Mouse (Mus musculus) neural tube, embryonic 11.5 days (tissue): ENCODE measurements around the gene Plekha5. TPM values are rescaled to one million over a fixed set of nuclear protein-coding genes. Genes with fewer than 3 reads are reported as not detected.

Source experiments
- ATAC-seq: fragments of 200-750 bp; cut with Nextera tagmentation; 2 replicates; pipeline ENCODE4 v1.8.0; 2017; ENCODE audit warnings: moderate number of reproducible peaks, mild to moderate bottlenecking, moderate TSS enrichment, moderate library complexity; ENCODE audit not compliant: insufficient read depth, low FRiP score, low TSS enrichment
- DNase-seq: peaks from one replicate; pipeline ENCODE4 v3.0.0-alpha.2; 2015; ENCODE audit warnings: low spot score
- H3K27ac ChIP-seq: fragments of 300-500 bp; sonication (generic); 2 replicates; pipeline ENCODE4 v1.5.1; 2014; ENCODE audit warnings: low read depth, mild to moderate bottlenecking, low read length
- H3K27me3 ChIP-seq: fragments of 300-500 bp; sonication (generic); 2 replicates; pipeline ENCODE4 v1.6.1; 2014; ENCODE audit warnings: mild to moderate bottlenecking, low read length, mixed read lengths; ENCODE audit not compliant: control insufficient read depth, insufficient read depth
- H3K36me3 ChIP-seq: fragments of 300-500 bp; sonication (generic); 2 replicates; pipeline ENCODE4 v1.6.1; 2014; ENCODE audit warnings: mild to moderate bottlenecking, low read length, moderate library complexity, mixed read lengths; ENCODE audit not compliant: control insufficient read depth, insufficient read depth
- H3K4me1 ChIP-seq: fragments of 300-500 bp; sonication (generic); 2 replicates; pipeline ENCODE4 v1.6.1; 2014; ENCODE audit warnings: low read length, mixed read lengths; ENCODE audit not compliant: control insufficient read depth, insufficient read depth
- H3K4me2 ChIP-seq: fragments of 300-500 bp; sonication (generic); 2 replicates; pipeline ENCODE4 v1.6.1; 2014; ENCODE audit warnings: low read depth, mild to moderate bottlenecking, moderate library complexity
- H3K4me3 ChIP-seq: fragments of 300-500 bp; sonication (generic); 2 replicates; pipeline ENCODE4 v1.5.1; 2014; ENCODE audit warnings: low read depth, low read length
- H3K9ac ChIP-seq: fragments of 300-500 bp; sonication (generic); 2 replicates; pipeline ENCODE4 v1.6.1; 2014; ENCODE audit warnings: mild to moderate bottlenecking, low read length
- H3K9me3 ChIP-seq: fragments of 300-500 bp; sonication (generic); 2 replicates; pipeline ENCODE4 v1.6.1; 2016; ENCODE audit warnings: low read length; ENCODE audit not compliant: control insufficient read depth
- WGBS: fragments of 180-500 bp; shearing (Covaris S2); extraction: QIAGEN DNeasy Blood & Tissue Kit; methylation state at CpG from one replicate; pipeline ENCODE4 v1.1.7; 2014; 5-methylcytosine and 5-hydroxymethylcytosine counted together
- polyA plus RNA-seq: library from polyadenylated mRNA; unstranded; fragments of >200 nt; fragmentation: Nextera tagmentation; extraction: Ambion mirVana; gene quantifications from 2 replicates; pipeline ENCODE4 v1.2.1, GENCODE M21; 2014

Gene Plekha5
- polyA plus RNA-seq, 1 experiment from 2014 or later, result 49.0 TPM

- ATAC-seq (no peak), DNase-seq (no peak)
- H3K4me1 ChIP-seq, result no peaks in the 10 kb centered on the region
- no peaks in the 10 kb centered on the region for H3K36me3 ChIP-seq
- H3K4me3 ChIP-seq, result no peak overlapping the region
- H3K9me3 ChIP-seq, result no peaks in the 10 kb centered on the region
- no peak overlapping the region for H3K27ac ChIP-seq
- H3K4me2 ChIP-seq, result no peak overlapping the region
- H3K27me3 ChIP-seq, result no peaks in the 10 kb centered on the region
- WGBS, result 84% methylated on average over 7 of the region's 7 CpGs
- no peak overlapping the region for H3K9ac ChIP-seq
Measured at GRCm38 (mm10) chr6:140478031-140478430, 54.2 kb downstream of the Plekha5 start.

- H3K9me3 ChIP-seq, result no peaks in the 10 kb centered on the region
- H3K27me3 ChIP-seq, result no peaks in the 10 kb centered on the region
- 90% methylated on average over 5 of the region's 5 CpGs for WGBS
- no peaks in the 10 kb centered on the region for H3K36me3 ChIP-seq
- H3K4me3 ChIP-seq, result no peak overlapping the region
- no peaks in the 10 kb centered on the region for H3K4me1 ChIP-seq
- no peak overlapping the region for H3K27ac ChIP-seq
- DNase-seq (no peak), ATAC-seq (no peak)
- no peak overlapping the region for H3K4me2 ChIP-seq
- H3K9ac ChIP-seq, result no peak overlapping the region
Measured at GRCm38 (mm10) chr6:140478943-140479342, 55.1 kb downstream of the Plekha5 start.

GRCm38 (mm10) chr6:140480425-140481081, 56.7 kb downstream of the Plekha5 start:
- no peak overlapping the region for H3K9ac ChIP-seq
- H3K27me3 ChIP-seq, result no peaks in the 10 kb centered on the region
- H3K9me3 ChIP-seq, result no peaks in the 10 kb centered on the region
- 84% methylated on average over 10 of the region's 10 CpGs for WGBS
- H3K36me3 ChIP-seq, result no peaks in the 10 kb centered on the region
- DNase-seq (no peak), ATAC-seq (no peak)
- H3K4me1 ChIP-seq, result no peaks in the 10 kb centered on the region
- no peak overlapping the region for H3K4me3 ChIP-seq
- H3K4me2 ChIP-seq, result no peak overlapping the region
- no peak overlapping the region for H3K27ac ChIP-seq

GRCm38 (mm10) chr6:140481701-140482460, 58.0 kb downstream of the Plekha5 start:
- H3K4me2 ChIP-seq, result no peak overlapping the region
- DNase-seq (no peak), ATAC-seq (no peak)
- no peaks in the 10 kb centered on the region for H3K4me1 ChIP-seq
- H3K4me3 ChIP-seq, result no peak overlapping the region
- no peak overlapping the region for H3K9ac ChIP-seq
- H3K36me3 ChIP-seq, result no peaks in the 10 kb centered on the region
- WGBS, result 70% methylated on average over 7 of the region's 7 CpGs
- no peaks in the 10 kb centered on the region for H3K9me3 ChIP-seq
- H3K27me3 ChIP-seq, result no peaks in the 10 kb centered on the region
- H3K27ac ChIP-seq, result no peak overlapping the region

- 91% methylated on average over 9 of the region's 9 CpGs for WGBS
- no peak overlapping the region for H3K27ac ChIP-seq
- no peak for ATAC-seq
- no peaks in the 10 kb centered on the region for H3K27me3 ChIP-seq
- H3K9ac ChIP-seq, result no peak overlapping the region
- no peak for DNase-seq
- no peaks in the 10 kb centered on the region for H3K36me3 ChIP-seq
- H3K4me2 ChIP-seq, result no peak overlapping the region
- no peak overlapping the region for H3K4me3 ChIP-seq
- H3K4me1 ChIP-seq, result no peaks in the 10 kb centered on the region
- no peaks in the 10 kb centered on the region for H3K9me3 ChIP-seq
Measured at GRCm38 (mm10) chr6:140484170-140484569, 60.3 kb downstream of the Plekha5 start.

GRCm38 (mm10) chr6:140485636-140486035, 61.8 kb downstream of the Plekha5 start:
- Histone ChIP-seq H3K27me3 (no peaks in the 10 kb centered on the region), H3K9me3 (no peaks in the 10 kb centered on the region), H3K27ac (no peak overlapping the region), H3K36me3 (no peaks in the 10 kb centered on the region), H3K4me3 (no peak overlapping the region), H3K4me2 (no peak overlapping the region), H3K9ac (no peak overlapping the region), H3K4me1 (no peaks in the 10 kb centered on the region)
- ATAC-seq (no peak), DNase-seq (no peak)
- 86% methylated on average over 6 of the region's 6 CpGs for WGBS

- Histone ChIP-seq H3K4me1 (no peaks in the 10 kb centered on the region), H3K36me3 (no peaks in the 10 kb centered on the region), H3K27ac (no peak overlapping the region), H3K9me3 (no peaks in the 10 kb centered on the region), H3K4me2 (no peak overlapping the region), H3K4me3 (no peak overlapping the region), H3K9ac (no peak overlapping the region), H3K27me3 (no peaks in the 10 kb centered on the region)
- ATAC-seq (no peak), DNase-seq (no peak)
- 89% methylated on average over 5 of the region's 5 CpGs for WGBS
Measured at GRCm38 (mm10) chr6:140486685-140487084, 62.8 kb downstream of the Plekha5 start.

- Histone ChIP-seq H3K9me3 (no peaks in the 10 kb centered on the region), H3K4me3 (no peak overlapping the region), H3K4me1 (no peaks in the 10 kb centered on the region), H3K4me2 (no peak overlapping the region), H3K27ac (no peak overlapping the region), H3K27me3 (no peaks in the 10 kb centered on the region), H3K36me3 (no peaks in the 10 kb centered on the region), H3K9ac (no peak overlapping the region)
- DNase-seq, result no peak
- 78% methylated on average over 6 of the region's 6 CpGs for WGBS
- ATAC-seq, result no peak
Measured at GRCm38 (mm10) chr6:140487489-140487888, 63.6 kb downstream of the Plekha5 start.

- no peak for ATAC-seq
Measured at GRCm38 (mm10) chr6:140488673-140489072, 64.8 kb downstream of the Plekha5 start.

More at GRCm38 (mm10) chr6:140488673-140489072, 64.8 kb downstream of the Plekha5 start:
- Histone ChIP-seq H3K27me3 (no peaks in the 10 kb centered on the region), H3K9me3 (no peaks in the 10 kb centered on the region), H3K4me2 (no peak overlapping the region), H3K4me1 (no peaks in the 10 kb centered on the region), H3K36me3 (no peaks in the 10 kb centered on the region), H3K9ac (no peak overlapping the region), H3K4me3 (no peak overlapping the region), H3K27ac (no peak overlapping the region)
- 90% methylated on average over 3 of the region's 3 CpGs for WGBS
- no peak for DNase-seq
